15 mouse cellular contexts compared by ENCODE assay signal in genomic region chr7:130629999-130630398, GRCm38 (mm10).
"Had no signal": no experiment of that assay in that cellular context is flagged by ENCODE, and none has a peak within 500 bp of the region (broad histone marks: within the 10 kb centered on the region; RNA-seq: fewer than 3 reads in every experiment).

No protein-coding gene starts in this region.

- H3K27me3 ChIP-seq: neural tube, embryonic 15.5 days; stomach, embryonic 15.5 days had no signal

- H3K9ac ChIP-seq: neural tube, embryonic 15.5 days; stomach, embryonic 15.5 days had no signal

- H3K36me3 ChIP-seq: neural tube, embryonic 15.5 days; stomach, embryonic 15.5 days had no signal

- H3K4me1 ChIP-seq: neural tube, embryonic 15.5 days had no signal

- H3K27ac ChIP-seq: neural tube, embryonic 15.5 days; stomach, embryonic 15.5 days; stomach, postnatal 0 days had no signal

- H3K9me3 ChIP-seq: neural tube, embryonic 15.5 days; stomach, embryonic 15.5 days had no signal

- H3K4me3 ChIP-seq: neural tube, embryonic 15.5 days; stomach, embryonic 15.5 days had no signal

- DNase-seq: retina, postnatal 1 day; right cerebral cortex, adult 18-20 months; right cerebral cortex, postnatal 14 days; right cerebral cortex, postnatal 25 days; right cerebral cortex, postnatal 4 days; spleen, adult 18-20 months; thymus, adult 18-20 months; thymus, adult 2 months; thymus, postnatal 14 days; thymus, postnatal 25 days; thymus, postnatal 36 days; thymus, postnatal 4 days had no signal

- H3K4me2 ChIP-seq: neural tube, embryonic 15.5 days; stomach, embryonic 15.5 days had no signal
